Mouse (Mus musculus) heart, adult 9 months (tissue): ENCODE measurements at regions not wholly inside any gene's neighbourhood (a gene's known extent, or its start where the extent isn't known, plus 50 kb on each side); places are given as distances from the start of the nearest gene placed in this dataset.

Experiments used
- DNase-seq, 2 experiments: peaks; one replicate each; pipeline ENCODE4 v3.0.0; 2022; ENCODE audit warnings: low spot score in 2 of 2

GRCm38 (mm10) chr2:77358176-77358575, 77.8 kb upstream of the Sestd1 start:
- peak in 1 of 2 experiments; percentile 13 for DNase-seq

GRCm38 (mm10) chr2:77356798-77357197, 76.4 kb upstream of the Sestd1 start:
- DNase-seq: no peak

GRCm38 (mm10) chr2:77351987-77352628, 71.7 kb upstream of the Sestd1 start:
- DNase-seq: no peak

GRCm38 (mm10) chr2:77347027-77347426, 66.6 kb upstream of the Sestd1 start:
- no peak for DNase-seq

GRCm38 (mm10) chr2:77343736-77344440, 63.5 kb upstream of the Sestd1 start:
- no peak for DNase-seq

DNA sequence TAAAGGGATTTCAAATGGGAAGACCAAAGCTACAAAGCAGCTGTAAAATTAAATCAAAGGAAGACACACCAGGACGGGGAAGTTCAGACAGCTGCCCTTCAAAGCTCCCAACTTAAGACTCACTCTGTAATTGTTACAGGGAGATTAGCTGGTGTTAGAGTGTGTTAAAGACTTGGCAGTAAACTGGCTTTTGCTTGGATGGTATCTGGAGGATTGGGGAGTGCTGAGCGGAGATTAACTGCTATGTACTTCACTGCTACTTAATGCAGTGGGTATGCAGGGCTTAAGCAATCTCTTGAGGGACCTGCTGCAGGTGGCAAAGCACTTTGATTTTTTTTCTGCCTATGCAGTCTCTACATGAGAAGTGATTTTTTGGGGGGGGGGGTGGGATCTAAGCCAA, 62.0 kb upstream of the Sestd1 start:
- no peak for DNase-seq

DNA sequence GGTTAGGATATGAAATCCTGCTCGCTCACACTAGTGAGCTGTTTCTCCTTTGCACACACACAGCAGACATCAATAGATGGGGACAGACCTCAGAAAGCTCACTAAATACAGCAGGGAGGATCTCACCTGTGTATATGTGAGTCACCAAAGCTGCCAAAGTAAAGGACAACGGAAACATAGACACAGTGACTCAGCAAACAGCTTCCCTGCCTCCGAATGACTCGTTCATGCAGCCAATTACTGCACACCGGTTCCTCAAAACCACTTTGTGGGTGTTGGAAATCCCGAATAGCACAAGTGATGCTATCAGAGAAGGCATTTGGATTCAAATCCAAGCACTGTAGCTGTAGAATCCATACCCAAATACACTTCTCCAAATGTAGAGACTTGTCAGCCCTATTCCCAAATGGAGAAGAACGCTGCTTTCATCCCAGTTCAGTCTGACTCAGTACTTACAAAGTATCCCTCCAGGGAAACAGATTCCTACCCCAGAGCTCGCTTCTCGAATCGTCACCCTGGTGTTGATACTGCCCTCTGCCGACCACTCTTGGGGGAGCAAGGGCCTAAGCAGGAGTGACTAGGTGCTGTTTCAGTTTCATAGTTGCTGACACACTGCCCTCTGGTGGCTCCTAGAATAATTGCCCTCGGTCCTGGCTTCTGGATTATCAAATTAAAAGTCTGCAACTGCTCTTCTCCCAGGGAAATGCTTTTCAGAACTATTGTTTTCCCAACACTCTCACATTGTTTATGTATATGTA, 61.4 kb upstream of the Sestd1 start:
- peak; percentile 87 to 94 for DNase-seq

- no peak for DNase-seq
These were observed 59.7 kb upstream of the Sestd1 start for GRCm38 (mm10) chr2:77340076-77340475.

GRCm38 (mm10) chr2:77337786-77338406, 57.5 kb upstream of the Sestd1 start:
- no peak for DNase-seq

DNA sequence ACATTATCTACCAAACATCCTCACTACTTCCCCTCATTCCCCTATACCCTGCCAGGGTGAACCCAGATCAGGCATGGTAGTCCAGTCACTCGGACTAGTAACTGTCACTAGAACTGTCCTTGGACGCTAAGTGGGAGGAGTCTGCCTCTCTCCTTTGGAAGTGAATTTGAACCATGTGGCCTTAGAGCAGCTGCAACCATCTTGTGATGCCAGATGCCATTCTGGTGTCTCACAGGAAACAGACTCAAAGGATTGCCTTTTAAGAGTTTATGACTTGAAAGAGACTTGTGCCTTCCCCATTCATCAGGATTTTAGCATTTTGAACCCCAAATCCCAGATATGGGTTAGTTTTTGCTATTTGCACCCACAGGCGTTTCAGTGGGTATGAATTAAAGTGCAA, 56.9 kb upstream of the Sestd1 start:
- no peak for DNase-seq

GRCm38 (mm10) chr2:77336810-77337209, 56.4 kb upstream of the Sestd1 start:
- no peak for DNase-seq

GRCm38 (mm10) chr2:77334706-77335105, 54.3 kb upstream of the Sestd1 start:
- no peak for DNase-seq

DNA sequence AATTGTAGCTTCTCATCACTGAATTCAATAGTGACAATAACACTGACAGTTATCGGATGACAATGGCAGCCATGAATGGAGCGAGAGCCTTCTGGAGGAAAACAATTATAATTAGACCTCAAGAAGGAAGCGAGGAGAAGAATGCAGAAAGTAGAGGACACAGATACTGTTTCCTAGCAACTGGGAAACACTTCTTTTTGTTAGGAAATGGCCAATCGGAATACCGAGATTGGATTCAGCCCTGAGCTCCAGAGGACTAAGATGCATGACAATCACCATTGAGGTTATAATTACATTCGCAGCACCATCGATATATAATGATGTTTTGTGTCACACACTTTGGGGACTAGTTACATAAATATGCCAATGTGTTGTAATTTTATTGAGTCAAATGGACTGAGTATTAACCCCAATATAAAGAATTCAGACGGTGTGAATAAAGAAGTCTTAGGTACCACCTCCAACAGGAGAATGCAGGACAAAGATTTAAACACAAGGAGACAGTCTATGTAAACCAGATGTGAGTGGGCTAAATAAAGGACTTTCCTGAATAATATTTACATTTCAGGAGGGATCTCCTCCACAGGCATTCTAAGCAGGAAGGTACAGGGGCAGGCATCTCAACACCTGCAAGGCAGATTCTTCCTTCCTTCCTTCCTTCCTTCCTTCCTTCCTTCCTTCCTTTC, 53.1 kb upstream of the Sestd1 start:
- DNase-seq: no peak
